Comparison of ENCODE assay signal across 10 mouse cellular contexts in the genomic region with DNA sequence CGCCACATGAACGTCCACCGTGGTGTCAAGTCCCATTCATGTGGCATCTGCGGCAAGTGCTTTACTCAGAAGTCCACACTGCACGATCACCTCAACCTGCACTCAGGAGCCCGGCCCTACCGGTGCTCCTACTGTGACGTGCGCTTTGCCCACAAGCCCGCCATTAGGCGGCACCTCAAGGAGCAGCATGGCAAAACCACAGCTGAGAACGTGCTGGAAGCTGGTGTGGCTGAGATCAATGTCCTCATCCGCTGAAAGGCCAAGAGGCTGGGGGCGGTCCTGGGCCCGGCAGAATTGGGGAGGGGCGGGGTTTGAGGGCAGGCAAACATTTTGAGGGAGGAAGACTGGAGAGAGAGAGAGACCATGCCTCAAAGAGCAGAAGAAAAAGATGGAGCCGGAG. TPM values are rescaled to one million over a fixed set of nuclear protein-coding genes. Genes with fewer than 3 reads are reported as not detected.
DNase-seq lines count a peak whose midpoint lies in the region; ATAC-seq and TF ChIP-seq lines count a peak whose summit lies in the region.
"Had no signal": no experiment of that assay in that cellular context is flagged by ENCODE, and none has a peak within 500 bp of the region (broad histone marks: within the 10 kb centered on the region; RNA-seq: fewer than 3 reads in every experiment).

No protein-coding gene starts in this region.

- no peak for ATAC-seq in heart, embryonic 15.5 days (replicated peaks; ENCODE audit: insufficient number of reproducible peaks, insufficient read depth, low FRiP score, low read depth)
- no peak for ATAC-seq in midbrain, embryonic 12.5 days (ENCODE audit: low FRiP score, low read depth)

- peaks cover 6% of the 10 kb centered on the region; the same call in 1 of the 2 replicates for H3K36me3 ChIP-seq in heart, embryonic 15.5 days
- H3K36me3 ChIP-seq in ES-Bruce4 (ENCODE audit: control insufficient read depth, insufficient read depth, low read length, poor library complexity, severe bottlenecking), result no peaks in the 10 kb centered on the region
- peaks cover 25% of the 10 kb centered on the region for H3K36me3 ChIP-seq in hindbrain, embryonic 10.5 days
- H3K36me3 ChIP-seq in midbrain, embryonic 12.5 days, result peaks cover 13% of the 10 kb centered on the region

- peak overlapping the region; percentile 97 for H3K4me2 ChIP-seq in heart, embryonic 15.5 days
- H3K4me2 ChIP-seq in midbrain, embryonic 12.5 days (replicated peaks), result peak overlapping the region; percentile 98

- TF ChIP-seq CTCF in ES-Bruce4 (IDR thresholded peaks at IDR 0.05; ENCODE audit: low read depth, low read length), result no peak

- no peak for DNase-seq in heart, postnatal 10 days
- DNase-seq in hindbrain, embryonic 10.5 days (ENCODE audit: low spot score), result no peak
- no peak for DNase-seq in embryo, embryonic 9.5 days (ENCODE audit: extremely low spot score)
- no peak for DNase-seq in ovary, adult 18-20 months (ENCODE audit: low spot score)
- DNase-seq in gastrocnemius, postnatal 10 days, result no peak

- H3K4me1 ChIP-seq in heart, embryonic 15.5 days (replicated peaks), result peaks cover 45% of the 10 kb centered on the region
- peaks cover 2% of the 10 kb centered on the region for H3K4me1 ChIP-seq in ES-Bruce4 (ENCODE audit: control insufficient read depth, insufficient read depth, low read length)
- peaks cover 64% of the 10 kb centered on the region for H3K4me1 ChIP-seq in hindbrain, embryonic 10.5 days (replicated peaks)
- H3K4me1 ChIP-seq in midbrain, embryonic 12.5 days, result peaks cover 50% of the 10 kb centered on the region

- no peaks in the 10 kb centered on the region for H3K9me3 ChIP-seq in heart, embryonic 15.5 days (replicated peaks)
- no peaks in the 10 kb centered on the region for H3K9me3 ChIP-seq in ES-Bruce4 (replicated peaks; ENCODE audit: control insufficient read depth, insufficient read depth, low read length, poor library complexity, severe bottlenecking)
- peaks cover 4% of the 10 kb centered on the region; the same call in 1 of the 2 replicates for H3K9me3 ChIP-seq in hindbrain, embryonic 10.5 days
- no peaks in the 10 kb centered on the region for H3K9me3 ChIP-seq in midbrain, embryonic 12.5 days

- no peak overlapping the region for H3K9ac ChIP-seq in heart, embryonic 15.5 days
- no peak overlapping the region for H3K9ac ChIP-seq in ES-Bruce4 (ENCODE audit: low read depth, poor library complexity, severe bottlenecking)
- no peak overlapping the region for H3K9ac ChIP-seq in midbrain, embryonic 12.5 days (replicated peaks)

- H3K27ac ChIP-seq in heart, embryonic 15.5 days, result no peak overlapping the region
- no peak overlapping the region for H3K27ac ChIP-seq in ES-Bruce4 (ENCODE audit: insufficient read depth, low read length)
- peak overlapping the region; percentile 99; the same call in 1 of the 2 replicates for H3K27ac ChIP-seq in hindbrain, embryonic 10.5 days
- peak overlapping the region; percentile 43; the same call in 1 of the 2 replicates for H3K27ac ChIP-seq in midbrain, embryonic 12.5 days (replicated peaks)
- H3K27ac ChIP-seq: kidney, postnatal 0 days had no signal

- intact Hi-C loops in heart, postnatal 10 days (cut with DNase I), result no loop called here

- TF ChIP-seq EP300 in ES-Bruce4 (IDR thresholded peaks at IDR 0.05; ENCODE audit: insufficient read depth, low read depth, low read length), result no peak

- peak; percentile 14 for TF ChIP-seq POLR2A in ES-Bruce4 (IDR thresholded peaks at IDR 0.05; ENCODE audit: insufficient read depth, low read length)

- no peak overlapping the region; the same call in 1 of the 2 replicates for H3K4me3 ChIP-seq in heart, embryonic 15.5 days
- peak overlapping the region; percentile 7; the same call in 1 of the 2 replicates for H3K4me3 ChIP-seq in ES-Bruce4 (ENCODE audit: low read depth, low read length)
- peak overlapping the region; percentile 99 for H3K4me3 ChIP-seq in hindbrain, embryonic 10.5 days
- peak overlapping the region; percentile 92 for H3K4me3 ChIP-seq in midbrain, embryonic 12.5 days

- WGBS in heart, embryonic 15.5 days, result 78% methylated on average over 17 of the region's 17 CpGs
- WGBS in hindbrain, embryonic 10.5 days, result 90% methylated on average over 17 of the region's 17 CpGs
- WGBS in midbrain, embryonic 12.5 days, result 85% methylated on average over 17 of the region's 17 CpGs

- no peaks in the 10 kb centered on the region for H3K27me3 ChIP-seq in heart, embryonic 15.5 days
- no peaks in the 10 kb centered on the region for H3K27me3 ChIP-seq in ES-Bruce4 (ENCODE audit: control insufficient read depth, insufficient read depth, low read length, poor library complexity, severe bottlenecking)
- H3K27me3 ChIP-seq in hindbrain, embryonic 10.5 days (ENCODE audit: insufficient read depth, poor library complexity, severe bottlenecking), result no peaks in the 10 kb centered on the region
- no peaks in the 10 kb centered on the region for H3K27me3 ChIP-seq in midbrain, embryonic 12.5 days

RNA-seq across cellular contexts. Expression of a gene that starts 1.7 kb away (rescaled TPM):
- polyA plus RNA-seq in heart, embryonic 15.5 days (2015; fragmentation: Nextera tagmentation; extraction: Ambion mirVana), result 2.0 and 3.3 TPM in 2 replicates
- 1 to 10 TPM; 3.1 to 5.6 TPM for total RNA-seq in heart, postnatal 10 days (2021)
- polyA plus RNA-seq in ES-Bruce4 (2011; ENCODE audit: insufficient read depth, insufficient read length, low read depth, missing spikeins), result 9.9 and 10.8 TPM in 2 replicates
- polyA plus RNA-seq in hindbrain, embryonic 10.5 days (2016; fragmentation: Nextera tagmentation; extraction: Ambion mirVana), result 0.58 and 1.0 TPM in 2 replicates
- 0.86 and 2.1 TPM in 2 replicates for polyA plus RNA-seq in midbrain, embryonic 12.5 days (2016; fragmentation: Nextera tagmentation; extraction: Ambion mirVana)
- 1 to 10 TPM; 4.3 to 5.6 TPM for total RNA-seq in gastrocnemius, postnatal 10 days (2021)
- total RNA-seq: neutrophil, adult 5-6 weeks had no signal

RNA-seq across cellular contexts. Expression of a gene that starts 1.9 kb away (rescaled TPM):
- 31.7 and 48.8 TPM in 2 replicates for polyA plus RNA-seq in heart, embryonic 15.5 days (2015; fragmentation: Nextera tagmentation; extraction: Ambion mirVana)
- 10 to 100 TPM; 52.4 to 58.2 TPM for total RNA-seq in heart, postnatal 10 days (2021)
- polyA plus RNA-seq in ES-Bruce4 (2011; ENCODE audit: insufficient read depth, insufficient read length, low read depth, missing spikeins), result 60.9 and 75.4 TPM in 2 replicates
- 98.2 and 100 TPM in 2 replicates for polyA plus RNA-seq in hindbrain, embryonic 10.5 days (2016; fragmentation: Nextera tagmentation; extraction: Ambion mirVana)
- polyA plus RNA-seq in midbrain, embryonic 12.5 days (2016; fragmentation: Nextera tagmentation; extraction: Ambion mirVana), result 113 and 120 TPM in 2 replicates
- 10 to 100 TPM; 40.9 to 53.7 TPM for total RNA-seq in gastrocnemius, postnatal 10 days (2021)

RNA-seq across cellular contexts. Expression of a gene that starts 14.5 kb away (rescaled TPM):
- polyA plus RNA-seq in heart, embryonic 15.5 days (2015; fragmentation: Nextera tagmentation; extraction: Ambion mirVana), result not detected in 2 replicates
- not detected for total RNA-seq in heart, postnatal 10 days (2021)
- polyA plus RNA-seq in ES-Bruce4 (2011; ENCODE audit: insufficient read depth, insufficient read length, low read depth, missing spikeins), result 0.41 TPM in 1 of 2 replicates, not detected in the other
- 0.14 TPM in 1 of 2 replicates, not detected in the other for polyA plus RNA-seq in hindbrain, embryonic 10.5 days (2016; fragmentation: Nextera tagmentation; extraction: Ambion mirVana)
- polyA plus RNA-seq in midbrain, embryonic 12.5 days (2016; fragmentation: Nextera tagmentation; extraction: Ambion mirVana), result not detected in 2 replicates
- total RNA-seq in gastrocnemius, postnatal 10 days (2021), result not detected
- total RNA-seq: neutrophil, adult 5-6 weeks had no signal
- polyA plus RNA-seq: kidney, postnatal 0 days had no signal

RNA-seq across cellular contexts. Expression of a gene that starts 17.1 kb away (rescaled TPM):
- 1.1 and 1.8 TPM in 2 replicates for polyA plus RNA-seq in heart, embryonic 15.5 days (2015; fragmentation: Nextera tagmentation; extraction: Ambion mirVana)
- total RNA-seq in heart, postnatal 10 days (2021), result 1 to 10 TPM; 5.5 to 9.3 TPM
- 22.8 and 24.7 TPM in 2 replicates for polyA plus RNA-seq in ES-Bruce4 (2011; ENCODE audit: insufficient read depth, insufficient read length, low read depth, missing spikeins)
- polyA plus RNA-seq in hindbrain, embryonic 10.5 days (2016; fragmentation: Nextera tagmentation; extraction: Ambion mirVana), result 5.2 and 5.6 TPM in 2 replicates
- polyA plus RNA-seq in midbrain, embryonic 12.5 days (2016; fragmentation: Nextera tagmentation; extraction: Ambion mirVana), result 11.4 and 15.1 TPM in 2 replicates
- total RNA-seq in gastrocnemius, postnatal 10 days (2021), result 1 to 10 TPM; 4.6 to 7.3 TPM

RNA-seq across cellular contexts. Expression of a gene that starts 17.9 kb away (rescaled TPM):
- 0.08 TPM in 1 of 2 replicates, not detected in the other for polyA plus RNA-seq in heart, embryonic 15.5 days (2015; fragmentation: Nextera tagmentation; extraction: Ambion mirVana)
- total RNA-seq in heart, postnatal 10 days (2021), result not detected
- 5.3 and 5.8 TPM in 2 replicates for polyA plus RNA-seq in ES-Bruce4 (2011; ENCODE audit: insufficient read depth, insufficient read length, low read depth, missing spikeins)
- 0.41 TPM in 1 of 2 replicates, not detected in the other for polyA plus RNA-seq in hindbrain, embryonic 10.5 days (2016; fragmentation: Nextera tagmentation; extraction: Ambion mirVana)
- 0.08 and 0.13 TPM in 2 replicates for polyA plus RNA-seq in midbrain, embryonic 12.5 days (2016; fragmentation: Nextera tagmentation; extraction: Ambion mirVana)
- total RNA-seq in gastrocnemius, postnatal 10 days (2021), result not detected

Comparison
In these comparisons a context has a peak if more than half of its experiments do, and no peak if none do; other contexts are left out.
1. H3K27ac ChIP-seq: peak in hindbrain, embryonic 10.5 days (single experiment) and midbrain, embryonic 12.5 days (single experiment); none in heart, embryonic 15.5 days (single experiment) and ES-Bruce4 (single experiment).